Mouse (Mus musculus): ENCODE measurements at regions not wholly inside any gene's neighbourhood (a gene's known extent, or its start where the extent isn't known, plus 50 kb on each side); places are given as distances from the start of the nearest gene placed in this dataset.

DNA sequence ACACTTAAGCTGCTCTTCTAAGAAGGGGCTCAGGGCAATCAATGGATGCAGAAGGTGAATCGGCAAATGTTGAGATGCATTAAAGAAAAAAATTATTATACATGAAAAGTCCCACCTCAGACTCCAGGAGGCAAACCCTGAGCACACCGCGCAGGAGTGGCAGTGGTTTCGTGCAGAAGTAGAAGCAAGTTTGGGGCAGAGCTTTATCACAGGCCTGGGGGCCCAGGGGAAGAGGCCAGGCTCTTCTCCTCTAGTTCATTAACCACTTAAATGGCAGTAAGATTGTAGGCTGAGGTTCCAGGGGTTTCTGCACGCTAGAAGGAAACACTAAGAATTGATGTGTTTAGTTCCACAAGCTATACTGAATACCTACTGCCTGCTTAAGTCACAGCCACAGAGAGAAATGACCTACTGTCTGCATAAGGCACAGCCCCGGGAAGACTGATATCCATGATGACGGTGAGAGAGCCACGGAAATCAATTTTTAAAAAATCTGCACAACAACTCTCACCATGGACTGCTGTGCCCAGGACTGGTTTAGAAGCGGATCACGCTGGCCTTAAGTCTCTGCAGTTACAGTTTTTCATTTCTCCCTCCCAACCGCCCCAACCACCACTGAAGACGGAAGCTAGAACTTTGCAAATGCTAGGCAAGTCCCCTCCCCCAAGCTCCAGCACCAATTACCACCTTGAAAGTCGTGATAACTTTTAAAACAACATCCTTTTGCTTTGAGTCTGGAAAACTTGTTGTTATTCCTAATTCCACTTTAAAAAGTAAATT is 132.2 kb upstream of the Lef1 start:
- TF ChIP-seq CTCF (IDR thresholded peaks at IDR 0.05; ENCODE audit: low read depth, low read length) (no peak), POLR2A (IDR thresholded peaks at IDR 0.05; ENCODE audit: extremely low read depth, insufficient read depth, low read length) (no peak)
